Comparison of ENCODE assay signal across 24 mouse cellular contexts in the genomic region with DNA sequence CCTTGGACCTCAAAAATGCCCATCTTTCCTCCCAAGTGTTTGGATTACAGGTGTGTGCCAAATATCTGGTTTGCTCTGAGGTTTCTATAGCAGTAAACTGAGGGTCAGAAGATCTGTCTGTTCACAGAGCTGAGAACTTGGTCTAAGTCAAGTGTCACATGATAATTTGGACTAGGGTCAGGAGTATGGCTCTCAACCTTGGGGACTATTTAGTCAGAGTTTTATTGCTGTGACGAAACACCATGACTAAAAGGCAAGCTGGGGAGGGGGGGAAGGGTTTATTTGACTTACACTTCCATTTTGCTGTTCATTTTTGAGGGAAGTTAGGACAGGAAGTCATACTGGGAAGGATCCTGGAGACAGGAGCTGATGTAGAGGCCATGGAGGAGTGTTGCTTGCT. TPM values are rescaled to one million over a fixed set of nuclear protein-coding genes. Genes with fewer than 3 reads are reported as not detected.
"Had no signal": no experiment of that assay in that cellular context is flagged by ENCODE, and none has a peak within 500 bp of the region (broad histone marks: within the 10 kb centered on the region; RNA-seq: fewer than 3 reads in every experiment).

No protein-coding gene starts in this region.

- H3K27ac ChIP-seq: kidney, postnatal 0 days; left cerebral cortex, adult 2 months; limb, embryonic 12.5 days; limb, embryonic 15.5 days; liver, embryonic 13.5 days; midbrain, embryonic 12.5 days; midbrain, embryonic 15.5 days; neural tube, embryonic 12.5 days; neural tube, embryonic 15.5 days; stomach, embryonic 15.5 days had no signal

- H3K9me3 ChIP-seq: limb, embryonic 15.5 days; liver, embryonic 13.5 days; midbrain, embryonic 12.5 days; midbrain, embryonic 15.5 days; neural tube, embryonic 12.5 days; neural tube, embryonic 15.5 days; stomach, embryonic 15.5 days had no signal

- H3K36me3 ChIP-seq: limb, embryonic 12.5 days; limb, embryonic 15.5 days; liver, embryonic 13.5 days; midbrain, embryonic 12.5 days; midbrain, embryonic 15.5 days; neural tube, embryonic 12.5 days; neural tube, embryonic 15.5 days; stomach, embryonic 15.5 days had no signal

- H3K4me3 ChIP-seq: left cerebral cortex, adult 2 months; limb, embryonic 12.5 days; limb, embryonic 15.5 days; liver, embryonic 13.5 days; midbrain, embryonic 12.5 days; midbrain, embryonic 15.5 days; neural tube, embryonic 12.5 days; neural tube, embryonic 15.5 days; stomach, embryonic 15.5 days had no signal

- DNase-seq: kidney, adult 2 months; kidney, postnatal 25 days; layer of hippocampus, postnatal 36 days; left cerebral cortex, postnatal 4 days; liver, embryonic 13.5 days; lung, adult 2 months; lung, postnatal 14 days; lung, postnatal 4 days; right cerebral cortex, adult 18-20 months; right cerebral cortex, postnatal 14 days; right cerebral cortex, postnatal 4 days; thymus, postnatal 25 days had no signal

- H3K4me2 ChIP-seq: limb, embryonic 12.5 days; limb, embryonic 15.5 days; liver, embryonic 13.5 days; midbrain, embryonic 12.5 days; midbrain, embryonic 15.5 days; neural tube, embryonic 12.5 days; neural tube, embryonic 15.5 days; stomach, embryonic 15.5 days had no signal

- ATAC-seq: midbrain, embryonic 15.5 days had no signal

- H3K27me3 ChIP-seq: limb, embryonic 12.5 days; limb, embryonic 15.5 days; liver, embryonic 13.5 days; midbrain, embryonic 12.5 days; midbrain, embryonic 15.5 days; neural tube, embryonic 12.5 days; neural tube, embryonic 15.5 days; stomach, embryonic 15.5 days had no signal

- H3K4me1 ChIP-seq: limb, embryonic 12.5 days; limb, embryonic 15.5 days; liver, embryonic 13.5 days; midbrain, embryonic 12.5 days; midbrain, embryonic 15.5 days; neural tube, embryonic 12.5 days; neural tube, embryonic 15.5 days; stomach, embryonic 15.5 days had no signal

- H3K9ac ChIP-seq: limb, embryonic 12.5 days; limb, embryonic 15.5 days; liver, embryonic 13.5 days; midbrain, embryonic 12.5 days; midbrain, embryonic 15.5 days; neural tube, embryonic 12.5 days; neural tube, embryonic 15.5 days; stomach, embryonic 15.5 days had no signal

RNA-seq across cellular contexts. Expression of a gene that starts 44.3 kb away (rescaled TPM):
- total RNA-seq: layer of hippocampus, adult 8-10 months; layer of hippocampus, postnatal 10 days; layer of hippocampus, postnatal 36 days; left cerebral cortex, adult 2 months; left cerebral cortex, postnatal 14 days; left cerebral cortex, postnatal 4 days had no signal
